Mouse (Mus musculus): ENCODE results near the gene Sfswap.
"Not testable (repeated sequence)": the region's sequence is repeated elsewhere in the genome, so short reads cannot be mapped to it uniquely, and the experiment has no call there.

Sfswap gene

DNA sequence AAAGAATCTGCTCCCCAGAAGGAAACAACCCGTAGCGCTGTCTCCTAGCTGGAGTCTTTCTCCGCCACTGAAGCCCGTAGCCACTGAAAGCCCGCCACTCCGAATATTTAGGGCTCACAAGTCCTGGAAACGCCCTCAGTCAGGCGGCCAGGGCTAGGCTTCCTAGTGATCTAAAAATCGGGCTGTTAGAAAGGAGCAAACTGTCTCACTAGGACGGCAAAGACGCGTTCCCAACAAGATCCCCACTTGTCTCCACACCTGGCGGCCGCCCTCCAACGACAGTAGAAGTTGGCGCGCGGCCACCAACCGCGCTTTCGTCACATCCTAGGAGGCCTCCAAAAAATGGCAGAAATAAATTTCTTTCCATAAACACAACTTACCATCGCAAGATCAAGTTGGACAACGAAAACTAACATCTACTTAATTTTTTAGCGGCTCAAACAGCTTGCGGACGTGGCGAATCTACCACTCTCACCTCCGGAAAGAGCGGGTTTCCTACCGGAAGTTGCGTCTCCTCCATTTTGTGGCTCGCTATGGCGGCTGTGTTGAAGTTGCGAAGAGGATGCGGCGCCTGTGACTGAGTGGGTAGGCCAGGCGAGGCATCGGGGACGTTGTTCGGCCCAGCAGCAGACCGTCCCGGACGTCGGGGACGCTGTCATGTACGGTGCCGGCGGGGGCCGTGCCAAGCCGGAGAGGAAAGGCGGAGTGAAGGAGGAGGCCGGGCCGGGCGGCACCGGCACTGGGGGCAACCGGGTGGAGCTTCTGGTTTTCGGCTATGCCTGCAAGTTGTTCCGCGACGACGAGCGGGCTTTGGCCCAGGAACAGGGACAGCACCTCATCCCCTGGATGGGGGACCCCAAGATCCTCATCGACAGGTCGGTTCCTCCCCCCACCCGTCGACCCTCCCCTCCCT is at the start of gene Sfswap:
Sfswap (plus strand) TSS at position 500 of the 913 bp plus-strand sequence.
- DNase-seq = peak; percentile 80

DNA sequence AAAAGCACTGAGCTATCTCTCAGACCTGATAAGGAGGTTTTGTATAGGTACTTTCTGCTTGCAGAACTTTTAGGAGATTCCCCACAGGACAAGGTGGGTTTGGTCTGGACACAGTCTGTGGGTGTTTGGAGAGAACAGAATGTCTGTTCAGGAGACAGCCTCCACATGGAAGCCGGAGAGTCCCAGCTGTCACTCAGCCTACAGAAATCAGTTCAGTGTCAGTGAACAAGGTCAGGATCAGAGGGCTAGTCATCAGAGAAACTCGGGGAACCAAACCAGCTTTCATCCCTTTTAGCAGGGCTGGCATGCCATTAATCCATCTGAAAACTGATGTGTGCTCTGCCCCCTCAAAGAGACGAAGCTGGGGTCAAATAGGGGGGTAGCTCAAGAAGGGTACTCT is 48.5 kb upstream of the Sfswap start:
- DNase-seq = no peak

DNA sequence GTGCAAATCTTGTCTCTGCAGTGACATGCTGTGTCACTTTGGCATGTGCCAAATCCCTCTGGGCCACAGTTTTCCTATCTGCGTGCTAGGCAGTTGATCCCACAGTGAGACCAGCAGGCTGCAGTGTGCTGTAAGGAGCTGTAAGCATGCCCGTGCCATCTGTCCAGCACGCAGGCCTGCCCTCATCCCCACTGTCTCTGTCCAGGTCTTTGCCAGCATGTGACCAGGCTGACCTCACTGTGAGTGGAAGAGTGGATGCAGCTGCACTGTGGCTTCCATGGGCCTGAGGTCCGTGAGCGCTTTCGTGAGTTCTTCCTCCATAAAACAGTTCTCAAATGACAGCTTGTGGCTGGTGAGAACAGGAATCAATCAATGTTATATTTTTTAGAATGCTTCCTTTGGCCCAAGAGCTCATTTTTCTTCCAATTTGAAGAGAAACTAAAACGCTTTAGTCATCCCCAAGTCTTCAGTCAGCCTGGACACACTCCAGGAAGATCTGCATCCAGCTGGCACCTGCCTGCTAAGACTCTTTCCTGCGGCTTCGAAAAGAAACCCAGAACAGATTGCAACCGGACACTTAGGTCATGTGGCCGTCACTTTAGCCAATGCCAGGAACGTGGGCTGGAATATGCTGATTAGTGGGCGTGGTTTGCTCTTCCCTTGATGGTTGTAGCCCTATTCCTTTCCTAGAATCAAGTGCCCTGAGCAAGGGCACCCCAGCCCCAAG is 46.1 kb upstream of the Sfswap start:
- peak; percentile 8 for DNase-seq

- DNase-seq = no peak
Measured at GRCm38 (mm10) chr5:129455529-129455896, 45.5 kb upstream of the Sfswap start.

DNA sequence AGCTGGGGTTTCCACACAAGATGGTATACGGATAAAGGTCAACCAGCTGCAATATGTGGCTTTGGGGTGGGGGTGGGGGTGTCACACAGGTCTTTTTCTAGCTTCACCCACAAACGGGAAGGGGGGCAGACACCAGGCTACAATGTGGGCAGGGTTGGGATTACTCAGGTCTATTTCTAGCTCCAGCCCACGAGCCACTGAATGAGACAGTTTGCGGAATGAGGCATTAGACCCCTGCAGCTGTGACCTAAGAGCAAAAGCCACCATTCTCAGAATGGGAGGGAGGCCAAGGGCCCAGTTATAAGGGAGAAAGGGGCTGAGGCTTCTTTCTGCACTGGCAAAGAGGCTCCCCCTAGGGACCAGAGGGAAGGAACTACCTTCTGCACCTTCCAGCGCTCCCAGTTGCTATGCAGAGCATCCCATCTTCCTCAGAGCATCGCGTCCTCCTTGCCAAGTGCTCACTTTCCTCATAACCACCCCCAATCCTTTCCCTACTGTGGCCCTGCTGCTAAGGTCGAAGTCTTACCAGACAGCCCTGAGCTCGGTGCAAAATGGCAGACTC is 44.4 kb upstream of the Sfswap start:
- DNase-seq = peak; percentile 7

DNA sequence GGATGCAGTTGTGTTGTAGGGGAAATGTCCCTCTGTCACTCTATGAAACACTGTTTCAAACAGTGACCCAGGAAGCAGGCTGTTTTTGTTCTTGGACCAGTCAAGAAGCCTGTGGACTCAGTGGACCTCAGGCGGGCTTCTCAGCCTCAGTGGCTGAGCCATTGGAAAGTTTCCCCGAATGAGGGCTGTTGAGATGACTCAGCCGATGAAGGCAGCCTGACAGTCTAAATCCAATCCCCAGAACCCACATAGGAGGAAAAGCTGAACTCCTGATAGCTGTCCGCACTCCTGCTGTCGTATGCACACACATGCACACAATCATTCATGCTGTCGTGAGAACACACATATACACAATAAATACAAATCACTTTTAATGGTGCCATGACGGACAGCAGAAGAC is 42.9 kb upstream of the Sfswap start:
- no peak for DNase-seq

- DNase-seq = no peak
Measured at GRCm38 (mm10) chr5:129458541-129458940, 42.5 kb upstream of the Sfswap start.

DNA sequence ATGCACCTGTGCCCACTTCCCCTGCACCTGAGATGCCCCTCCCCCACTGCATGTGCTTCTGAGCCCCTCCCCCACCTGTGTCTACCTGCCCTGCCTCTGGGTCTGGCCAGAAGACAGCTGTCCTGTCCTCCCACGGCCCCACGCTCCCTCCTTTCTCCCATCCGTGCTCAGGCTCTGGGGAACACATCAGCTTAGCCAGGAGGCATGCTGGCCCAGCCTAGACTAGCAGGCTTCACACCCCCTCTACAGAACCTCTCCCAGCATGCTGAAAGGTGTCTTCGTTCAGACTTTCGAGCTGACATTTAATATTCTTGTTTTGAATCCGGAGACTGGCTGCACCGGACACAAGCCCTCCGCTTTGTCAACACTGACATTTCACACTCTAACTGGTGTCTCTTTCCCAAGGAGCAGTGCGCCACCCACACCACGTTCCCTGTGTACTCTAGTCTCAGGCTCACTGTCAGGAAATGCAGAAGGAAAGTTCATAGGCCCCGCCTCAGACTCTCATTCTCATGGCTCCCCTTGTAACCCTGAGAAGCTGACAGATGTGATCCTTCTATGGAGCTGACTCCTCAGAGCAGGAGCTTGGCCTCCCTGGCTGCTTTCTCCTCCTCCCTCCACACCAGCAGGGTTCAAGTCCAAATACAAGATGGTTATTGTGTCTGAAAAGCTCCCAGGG is 40.1 kb upstream of the Sfswap start:
- DNase-seq = no peak

GRCm38 (mm10) chr5:129463648-129464047 is 37.4 kb upstream of the Sfswap start:
- DNase-seq = not testable (repeated sequence)

GRCm38 (mm10) chr5:129465788-129466187 is 35.2 kb upstream of the Sfswap start:
- no peak for DNase-seq

- DNase-seq = no peak
Measured at GRCm38 (mm10) chr5:129475532-129476045, 25.4 kb upstream of the Sfswap start.

- DNase-seq = no peak
Measured at GRCm38 (mm10) chr5:129489879-129490278, 11.1 kb upstream of the Sfswap start.

- DNase-seq = peak; percentile 39
Measured at GRCm38 (mm10) chr5:129501671-129502070, 650 bp downstream of the Sfswap start.

- no peak for DNase-seq
Measured at GRCm38 (mm10) chr5:129506886-129507285, 5.9 kb downstream of the Sfswap start.

GRCm38 (mm10) chr5:129518180-129518579 is 17.2 kb downstream of the Sfswap start:
- DNase-seq = no peak

DNA sequence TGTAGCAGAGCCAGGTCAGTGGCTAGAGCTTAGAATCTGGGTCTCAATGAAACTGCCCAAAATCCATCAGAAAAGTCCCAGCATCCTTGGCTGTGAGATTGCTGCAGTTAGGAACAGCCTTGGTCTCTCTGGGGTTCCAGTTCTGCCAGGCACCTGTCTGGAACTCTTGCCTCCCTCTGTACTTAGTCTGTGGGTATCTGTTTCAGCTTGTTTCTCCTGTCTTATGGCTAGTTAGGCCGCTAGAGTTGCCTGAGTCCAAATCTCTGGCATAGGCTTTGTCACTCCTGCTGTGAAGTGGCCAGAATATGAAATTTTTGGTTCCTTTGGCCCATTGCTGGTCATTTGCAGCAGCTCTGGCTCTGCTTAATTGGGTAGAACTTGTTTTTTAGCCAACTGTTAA is 17.8 kb downstream of the Sfswap start:
- DNase-seq = no peak

DNA sequence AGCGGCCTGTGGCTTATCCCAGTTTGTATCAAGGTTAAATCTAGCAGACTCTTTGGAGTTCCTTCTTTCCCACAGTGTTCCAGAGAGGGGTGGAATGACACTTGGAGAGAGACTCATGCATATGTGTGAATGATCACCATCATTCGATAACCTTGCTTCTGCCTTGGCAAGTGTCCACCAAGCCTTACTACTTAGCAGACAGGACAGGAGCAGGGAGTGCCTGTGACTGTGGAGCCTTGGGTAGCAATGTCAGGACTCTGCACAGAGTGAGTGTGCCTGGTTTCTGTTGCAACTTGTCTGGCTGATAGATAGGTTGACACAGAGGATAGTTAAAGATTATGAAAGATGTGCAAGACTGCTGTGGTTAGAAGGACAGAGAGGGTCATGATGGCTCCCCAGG is 18.6 kb downstream of the Sfswap start:
- no peak for DNase-seq

DNA sequence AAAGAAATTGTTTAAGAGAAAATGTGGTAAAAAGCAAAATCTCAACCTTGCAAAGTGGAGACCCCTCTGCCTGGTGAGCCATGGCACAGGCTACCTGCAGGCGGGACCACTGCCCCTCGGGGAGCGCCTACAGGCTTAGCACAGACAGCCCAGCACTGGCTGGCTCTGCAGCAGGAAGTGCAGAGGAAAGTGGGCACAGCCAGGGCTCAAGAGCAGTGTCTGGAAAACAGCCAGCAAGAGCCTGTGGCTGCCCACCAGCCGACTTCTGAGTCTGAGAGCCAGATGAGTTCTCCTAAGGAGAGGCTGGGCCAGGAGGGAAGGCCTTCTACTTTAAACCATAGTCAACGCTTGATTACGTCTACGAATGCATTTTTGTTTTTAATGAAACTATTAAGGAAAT is 20.5 kb downstream of the Sfswap start:
- DNase-seq = no peak

- DNase-seq = no peak
Measured at GRCm38 (mm10) chr5:129521913-129522312, 20.9 kb downstream of the Sfswap start.

GRCm38 (mm10) chr5:129523166-129523565 is 22.1 kb downstream of the Sfswap start:
- no peak for DNase-seq

GRCm38 (mm10) chr5:129524751-129525150 is 23.7 kb downstream of the Sfswap start:
- no peak for DNase-seq

- DNase-seq = no peak
Measured at GRCm38 (mm10) chr5:129527162-129527561, 26.1 kb downstream of the Sfswap start.

DNA sequence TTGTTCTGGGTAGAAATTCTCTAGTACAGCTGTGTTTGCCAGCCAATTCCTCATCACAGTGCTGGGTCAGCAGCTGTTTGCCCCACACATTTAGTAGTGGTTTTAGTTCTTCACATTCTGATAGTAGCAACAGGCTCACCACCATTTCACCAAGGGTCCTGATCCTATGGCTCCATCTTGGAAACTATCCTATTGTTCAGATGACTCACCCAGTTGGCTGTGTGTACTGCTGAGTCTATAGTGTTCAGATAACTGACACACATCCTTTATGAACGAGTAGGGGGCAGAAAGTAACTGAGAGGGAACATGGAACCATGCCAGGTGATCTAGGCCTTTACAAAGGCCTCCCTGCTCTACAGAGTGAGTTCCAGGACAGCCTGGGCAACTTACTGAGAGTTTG is 28.6 kb downstream of the Sfswap start:
- DNase-seq = no peak
